Mouse (Mus musculus) adrenal gland (tissue): Measurements from ENCODE around the gene E030018B13Rik.

Source experiments
- intact Hi-C: fragments of 180-260 bp; cut with DNase I; formaldehyde crosslinking; loops from one replicate; pipeline ENCODE4 v1.15.1; 2025

The E030018B13Rik gene

GRCm38 (mm10) chr7:63936188-63936985, 19.7 kb downstream of the E030018B13Rik start:
- intact Hi-C loops: loop anchor here (2.0 to 5.0 kb wide), 3 partner anchors 78 to 351 kb away; partner anchors contain the start of gene Mtmr10

- intact Hi-C loops: loop anchor here (2.0 to 5.0 kb wide), 3 partner anchors 78 to 350 kb away; partner anchors contain the start of gene Mtmr10
These were observed 20.3 kb downstream of the E030018B13Rik start for GRCm38 (mm10) chr7:63936986-63937235.

DNA sequence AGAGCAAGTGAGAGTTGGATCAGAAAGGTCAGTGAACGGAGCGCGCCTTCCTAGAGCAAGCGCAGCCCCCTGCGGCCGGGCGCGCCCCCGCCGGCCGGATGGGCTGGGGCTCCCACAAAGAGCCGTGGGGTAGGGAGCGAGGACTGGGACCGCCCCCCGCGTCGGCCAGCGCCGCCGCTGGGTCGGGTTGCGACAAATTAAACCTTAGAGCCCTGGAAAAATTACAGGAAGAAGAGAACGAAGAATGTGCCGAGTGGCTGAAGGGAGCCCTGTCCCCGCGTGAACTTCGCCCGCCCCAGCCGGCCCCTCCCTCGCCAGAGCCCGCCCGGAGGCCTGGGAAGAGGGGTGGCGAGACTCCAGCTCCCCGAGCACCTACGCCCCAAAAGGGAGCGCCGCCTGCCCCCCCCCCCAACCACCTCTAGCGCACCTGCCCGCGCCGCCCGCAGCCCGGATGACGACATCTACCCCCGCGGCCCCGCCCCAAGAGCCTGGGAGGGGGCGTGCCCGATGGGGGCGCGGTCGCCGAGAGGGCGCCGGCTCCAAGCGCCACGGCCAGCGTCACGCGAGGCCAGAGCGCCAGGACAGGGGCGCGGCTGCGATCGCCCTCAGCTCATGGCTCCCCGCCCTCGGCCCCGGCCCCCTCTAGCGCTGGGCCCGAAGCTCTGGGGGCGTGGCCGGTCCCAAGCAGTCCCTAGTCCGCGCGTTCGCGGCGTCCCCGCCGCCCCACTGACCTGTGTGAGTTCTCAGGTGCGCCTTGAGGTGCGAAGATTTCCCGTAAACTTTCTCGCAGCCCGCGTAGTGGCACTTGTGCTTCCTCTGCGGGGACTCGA, 20.8 kb downstream of the E030018B13Rik start:
- intact Hi-C loops: loop anchor here (2.0 to 5.0 kb wide), 3 partner anchors 79 to 350 kb away; partner anchors contain the start of gene Mtmr10

DNA sequence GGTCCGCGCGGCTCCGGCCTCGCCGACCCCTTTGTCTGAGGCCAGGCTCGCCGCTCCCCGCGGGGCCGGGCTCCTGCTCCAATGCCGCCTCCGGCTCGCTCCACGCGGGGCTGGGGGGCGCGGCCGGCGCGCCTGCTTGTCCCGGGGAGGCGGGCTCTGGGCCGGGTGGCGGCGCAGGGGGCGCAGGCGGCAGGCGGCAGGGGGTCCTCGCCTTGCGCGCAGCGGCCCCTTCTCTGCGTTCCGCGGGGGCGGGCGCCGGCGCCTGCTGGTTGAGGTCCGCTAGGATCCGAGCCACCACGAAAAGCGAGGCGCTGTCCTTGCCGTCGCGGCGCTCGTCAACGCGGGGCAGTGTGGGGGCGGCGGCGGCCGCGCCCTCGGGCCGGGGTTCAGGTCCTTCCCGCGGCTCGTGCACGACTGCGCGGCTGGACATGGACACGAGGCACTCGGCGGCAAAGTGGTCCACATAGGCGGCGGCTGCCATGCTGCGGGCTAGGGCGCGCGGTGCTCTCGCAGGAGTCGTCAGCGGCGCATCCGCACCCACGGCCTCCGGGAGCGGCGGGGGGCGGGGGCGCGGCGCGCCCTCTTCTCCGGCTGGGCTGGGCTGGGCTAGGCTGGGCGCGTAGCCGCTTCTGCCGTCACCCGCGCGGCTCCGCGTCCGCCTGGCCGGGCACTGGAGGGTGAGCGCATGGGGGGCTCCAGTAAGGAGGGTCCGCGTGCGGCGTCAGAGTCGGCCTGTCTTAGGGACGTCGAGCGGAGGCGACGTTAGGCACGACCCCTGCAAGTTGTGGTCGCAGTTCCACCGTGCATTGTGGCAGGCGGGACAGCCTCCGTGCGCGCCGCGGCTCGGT, 21.6 kb downstream of the E030018B13Rik start:
- intact Hi-C loops: loop anchor here (5.0 kb wide), 2 partner anchors 186 to 349 kb away; partner anchors contain the start of gene Mtmr10

DNA sequence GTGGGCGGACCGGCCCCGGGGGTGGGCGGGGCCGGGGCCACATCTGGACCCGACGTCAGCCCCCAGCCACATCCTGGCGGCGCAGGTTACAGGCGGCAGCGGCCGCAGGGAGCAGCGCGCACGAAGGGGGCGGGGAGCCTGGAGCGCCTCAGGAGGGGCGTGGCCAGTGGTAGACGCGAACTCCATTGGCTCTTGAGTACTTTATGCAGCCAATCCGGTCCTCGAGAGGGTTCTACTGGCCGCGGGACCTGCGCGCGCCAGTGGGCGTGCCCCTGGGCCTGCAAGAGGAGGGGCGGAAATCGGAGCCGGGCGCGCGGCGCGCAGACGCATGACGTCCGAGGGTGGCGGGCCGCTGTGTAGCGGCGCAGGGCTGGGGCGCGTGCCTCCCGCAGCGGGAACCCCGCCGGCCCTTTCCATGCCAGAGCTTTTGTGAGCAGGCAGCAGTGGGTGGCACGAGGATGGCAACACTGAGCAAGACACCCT, 22.3 kb downstream of the E030018B13Rik start, which contains the start of gene Klf13:
Gene Klf13, minus strand, starts transcription at position 2 of the 483 bp plus-strand sequence.
- intact Hi-C loops: loop anchor here (5.0 kb wide), 2 partner anchors 187 to 348 kb away; partner anchors contain the start of gene Mtmr10

- intact Hi-C loops: loop anchor here (5.0 kb wide), 2 partner anchors 187 to 348 kb away; partner anchors contain the start of gene Mtmr10
These were observed 22.8 kb downstream of the E030018B13Rik start for GRCm38 (mm10) chr7:63939397-63939951.

DNA sequence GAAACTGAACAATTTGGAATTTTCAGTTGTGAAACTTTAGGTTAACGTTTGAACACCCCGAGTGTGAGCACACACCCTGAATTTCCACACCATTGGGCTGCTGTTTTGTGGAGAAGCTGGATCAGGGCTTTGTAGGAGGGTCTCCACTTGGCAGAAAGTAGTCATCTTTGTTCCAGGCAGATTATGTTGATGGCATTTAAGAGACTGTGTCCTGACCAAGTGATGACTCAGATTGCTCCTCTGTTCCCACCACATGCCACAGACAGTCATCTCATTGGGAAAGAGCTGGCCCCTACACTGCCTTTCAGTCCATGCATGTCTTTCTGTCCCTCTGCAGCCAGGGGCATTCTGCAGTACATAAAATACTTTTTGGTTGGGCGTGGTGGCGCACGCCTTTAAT, 23.7 kb downstream of the E030018B13Rik start:
- intact Hi-C loops: loop anchor here (5.0 to 10.0 kb wide), 3 partner anchors 72 to 214 kb away; partner anchors contain the start of gene Trpm1

DNA sequence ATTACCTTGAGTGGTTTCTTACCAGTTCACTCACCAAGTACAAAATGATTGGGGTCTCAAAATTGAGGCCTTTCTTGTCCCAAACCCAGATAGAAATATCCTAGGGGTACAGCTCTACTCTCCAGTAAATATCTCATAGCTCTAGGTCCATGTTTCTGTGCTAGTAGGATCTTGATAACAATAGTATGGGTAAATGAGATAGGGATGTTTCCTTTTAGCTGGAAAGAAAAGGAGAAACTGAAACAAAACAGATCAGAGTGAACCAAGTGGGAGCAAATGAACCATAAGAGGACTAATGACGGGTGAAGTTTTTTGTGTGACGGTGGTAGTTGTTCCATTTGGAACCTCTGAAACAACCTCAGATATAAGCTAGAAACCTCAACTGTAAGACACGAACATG, 24.4 kb downstream of the E030018B13Rik start:
- intact Hi-C loops: loop anchor here (5.0 to 10.0 kb wide), 3 partner anchors 71 to 214 kb away; partner anchors contain the start of gene Trpm1

DNA sequence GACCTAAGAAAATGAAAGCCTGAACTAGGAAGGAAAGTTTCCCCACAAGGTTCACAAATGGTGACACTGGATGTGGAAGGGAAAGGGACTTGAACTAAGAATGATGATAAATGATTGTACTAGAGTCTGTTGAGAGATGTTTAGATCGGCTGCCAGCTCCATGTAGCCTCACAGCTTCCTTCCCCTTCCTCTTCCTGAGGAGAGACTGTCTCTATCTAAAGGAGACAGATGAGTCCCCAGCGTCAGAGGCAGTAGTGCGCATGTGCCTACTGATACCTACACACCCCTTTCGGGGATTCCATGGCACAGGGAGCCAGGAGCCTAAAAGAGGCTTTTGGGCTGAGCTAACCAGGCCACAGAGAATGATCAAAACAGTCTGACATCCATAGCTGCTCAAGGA, 24.8 kb downstream of the E030018B13Rik start:
- intact Hi-C loops: loop anchor here (5.0 to 10.0 kb wide), 3 partner anchors 71 to 213 kb away; partner anchors contain the start of gene Trpm1

DNA sequence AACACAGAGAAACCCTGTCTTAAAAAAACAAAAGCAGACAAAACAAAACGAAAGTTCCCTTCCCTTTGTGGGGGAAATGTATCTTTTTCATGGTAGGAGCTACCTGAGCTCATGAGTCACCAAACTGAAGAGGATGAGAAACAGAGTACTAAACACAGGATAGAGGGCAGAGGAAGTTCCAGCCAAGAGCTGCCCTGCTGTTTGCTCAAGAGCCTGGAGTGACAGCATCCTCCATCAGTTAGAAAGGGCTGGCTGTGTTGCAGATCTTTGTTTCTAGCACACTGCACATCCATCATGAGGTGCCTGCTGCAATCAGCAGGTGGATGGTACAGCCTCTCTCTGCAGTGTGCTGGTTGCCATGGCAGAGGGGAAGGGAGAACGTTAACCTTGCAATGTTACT, 27.3 kb downstream of the E030018B13Rik start:
- intact Hi-C loops: loop anchor here (5.0 to 10.0 kb wide), 3 partner anchors 68 to 211 kb away; partner anchors contain the start of gene Trpm1

GRCm38 (mm10) chr7:63947514-63948487, 31.1 kb downstream of the E030018B13Rik start:
- intact Hi-C loops: loop anchor here (10.0 kb wide), 2 partner anchors 107 to 207 kb away; partner anchors contain the start of gene Trpm1

DNA sequence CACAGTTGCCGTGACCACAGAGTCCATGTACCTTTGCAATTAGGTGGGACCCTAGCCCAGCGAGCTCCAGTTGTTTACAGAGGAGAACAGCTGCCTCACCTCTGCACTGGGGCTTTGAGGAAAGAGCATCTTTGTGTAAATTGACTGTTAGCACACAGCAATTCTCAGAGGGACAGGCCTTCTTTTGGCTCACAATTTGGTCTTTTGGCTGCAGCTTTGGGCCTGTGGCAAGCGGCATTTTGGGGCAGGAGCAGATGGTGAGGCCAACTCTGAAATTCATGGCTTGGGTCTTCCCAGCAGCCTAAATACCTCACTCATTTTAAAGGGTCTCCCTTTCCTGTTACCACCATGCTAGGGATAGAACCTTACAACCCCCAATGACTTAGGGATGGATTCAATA, 32.5 kb downstream of the E030018B13Rik start:
- intact Hi-C loops: loop anchor here (10.0 kb wide), 2 partner anchors 106 to 206 kb away; partner anchors contain the start of gene Trpm1

GRCm38 (mm10) chr7:63950931-63951607, 34.4 kb downstream of the E030018B13Rik start:
- intact Hi-C loops: no loop called here

DNA sequence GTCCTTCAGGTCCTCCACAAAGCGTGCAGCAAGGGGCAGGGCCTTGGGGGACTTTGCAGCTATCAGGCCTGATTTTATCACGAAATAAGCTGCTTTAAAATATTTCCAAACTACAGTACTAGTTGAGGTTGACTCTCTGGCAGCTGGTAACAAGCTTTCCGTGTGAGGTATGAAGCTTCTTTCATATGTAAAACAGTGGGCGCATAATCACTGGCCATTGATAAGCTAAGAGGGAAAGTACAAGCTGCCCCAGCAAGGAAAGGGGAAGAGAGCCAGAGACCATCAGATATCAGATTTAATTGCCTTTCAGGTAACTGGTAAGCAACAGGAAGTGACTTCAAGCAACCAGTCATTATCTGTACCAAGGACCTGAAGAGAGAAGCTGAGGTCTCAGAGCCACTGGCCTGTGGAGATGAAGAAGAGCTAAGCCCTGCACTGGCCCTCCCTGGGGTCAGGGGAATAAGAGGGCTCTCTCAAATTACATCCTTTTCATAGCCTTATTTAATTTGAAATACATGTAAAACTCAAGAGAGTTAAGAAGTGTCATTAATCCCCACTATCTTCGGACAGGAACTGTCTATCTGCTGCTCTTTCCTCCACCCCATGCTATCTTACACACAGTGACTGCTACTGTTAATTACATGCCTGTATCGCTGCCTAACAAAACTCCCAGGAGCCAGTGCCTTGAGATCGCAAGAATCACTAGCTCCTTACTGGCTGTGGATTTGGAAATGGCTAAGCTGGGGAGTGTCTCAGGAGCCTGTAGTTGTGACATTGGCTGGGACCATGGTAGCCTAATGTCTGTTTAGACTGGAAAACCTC, 35.6 kb downstream of the E030018B13Rik start:
- intact Hi-C loops: no loop called here

GRCm38 (mm10) chr7:63955440-63955839, 38.8 kb downstream of the E030018B13Rik start:
- intact Hi-C loops: no loop called here

GRCm38 (mm10) chr7:63956138-63956823, 39.6 kb downstream of the E030018B13Rik start:
- intact Hi-C loops: no loop called here
